Mouse (Mus musculus) CH12.LX (cell line): ENCODE data around the gene Stx11. TPM values are rescaled to one million over a fixed set of nuclear protein-coding genes. Genes with fewer than 3 reads are reported as not detected.
A peak's percentile ranks its signal among the peaks of the same experiment; 100 is the strongest.

Source experiments
- DNase-seq: peaks from one replicate; pipeline ENCODE4 v3.0.0-alpha.2; 2013; ENCODE audit errors: extremely low read depth
- H3K27ac ChIP-seq: 2 replicates; pipeline ENCODE4 v1.5.1; 2012; ENCODE audit warnings: low read depth, mild to moderate bottlenecking, control low read depth, moderate library complexity; ENCODE audit not compliant: insufficient read depth
- H3K27me3 ChIP-seq: replicated peaks from 2 replicates; pipeline ENCODE3; 2012; ENCODE audit warnings: inconsistent platforms
- H3K36me3 ChIP-seq, 2 experiments: replicated peaks in 1 of 2; 2 replicates each; pipeline versions ENCODE3 to v1.6.1; 2012; ENCODE audit warnings: inconsistent platforms in 1 of 2, low read length in 1 of 2, mild to moderate bottlenecking in 1 of 2, mixed read lengths in 1 of 2, moderate library complexity in 1 of 2; ENCODE audit not compliant: control insufficient read depth in 1 of 2, insufficient read depth in 1 of 2
- H3K4me1 ChIP-seq, 2 experiments: 2 replicates each; pipeline ENCODE4 v1.6.1; 2012; ENCODE audit warnings: inconsistent platforms in 1 of 2, moderate library complexity in 1 of 2; ENCODE audit not compliant: insufficient read depth in 2 of 2, control insufficient read depth in 1 of 2
- H3K4me2 ChIP-seq: 2 replicates; pipeline ENCODE4 v1.6.1; 2012; ENCODE audit warnings: low read depth, mild to moderate bottlenecking, control low read depth; ENCODE audit not compliant: poor library complexity, insufficient read depth, severe bottlenecking
- H3K4me3 ChIP-seq, 3 experiments: fragments of 150-350 bp in 1 of 3; sonication (generic) in 1 of 3; replicated peaks in 1 of 3; 2 replicates each; pipeline versions ENCODE3 to v1.5.1; 2011 to 2012; ENCODE audit warnings: low read depth in 2 of 3, low read length in 2 of 3, mild to moderate bottlenecking in 2 of 3, moderate library complexity in 2 of 3, control low read depth in 1 of 3, improper control_type of control experiment in 1 of 3, inconsistent platforms in 1 of 3, mixed read lengths in 1 of 3; ENCODE audit not compliant: poor library complexity in 1 of 3
- H3K79me2 ChIP-seq: replicated peaks from 2 replicates; pipeline ENCODE4 v1.6.1; 2012; ENCODE audit warnings: mild to moderate bottlenecking, moderate library complexity; ENCODE audit not compliant: control insufficient read depth, poor library complexity, insufficient read depth, severe bottlenecking; ENCODE audit errors: extremely low read depth
- H3K9ac ChIP-seq: 2 replicates; pipeline ENCODE4 v1.6.1; 2012; ENCODE audit warnings: low read depth, mild to moderate bottlenecking, control low read depth, moderate library complexity; ENCODE audit not compliant: insufficient read depth
- H3K9me3 ChIP-seq: replicated peaks from 2 replicates; pipeline ENCODE3; 2012; ENCODE audit warnings: low read length, inconsistent platforms, mixed read lengths
- CHD1 ChIP-seq: IDR thresholded peaks from 2 replicates; pipeline ENCODE4 v1.6.1; 2012; ENCODE audit warnings: low read depth, low read length, improper control_type of control experiment, inconsistent platforms
- CHD2 ChIP-seq: IDR thresholded peaks from 2 replicates; pipeline ENCODE4 v1.6.1; 2011; ENCODE audit warnings: low read length, improper control_type of control experiment
- E2F4 ChIP-seq: IDR thresholded peaks from 2 replicates; pipeline ENCODE4 v1.6.1; 2011; ENCODE audit warnings: low read depth, low read length, improper control_type of control experiment; ENCODE audit not compliant: insufficient replicate concordance
- ELF1 ChIP-seq: IDR thresholded peaks from 2 replicates; pipeline ENCODE4 v1.6.1; 2014; ENCODE audit warnings: low read depth, mild to moderate bottlenecking, inconsistent platforms, low read length, improper control_type of control experiment
- EP300 ChIP-seq: IDR thresholded peaks from 2 replicates; pipeline ENCODE4 v1.6.1; 2011; ENCODE audit warnings: low read length, improper control_type of control experiment
- ETS1 ChIP-seq: conservative IDR thresholded peaks from 2 replicates; pipeline ENCODE4 v1.6.1; 2012; ENCODE audit warnings: low read depth, mild to moderate bottlenecking, inconsistent platforms, low read length, improper control_type of control experiment, moderate library complexity
- GABPA ChIP-seq: IDR thresholded peaks from 2 replicates; pipeline ENCODE4 v1.6.1; 2012; ENCODE audit warnings: low read depth, low read length, improper control_type of control experiment, inconsistent platforms; ENCODE audit not compliant: insufficient replicate concordance
- HCFC1 ChIP-seq: IDR thresholded peaks from 2 replicates; pipeline ENCODE4 v1.6.1; 2012; ENCODE audit warnings: low read depth, mild to moderate bottlenecking, inconsistent platforms, low read length, improper control_type of control experiment
- IRF4 ChIP-seq: IDR thresholded peaks from 2 replicates; pipeline ENCODE4 v1.6.1; 2014; ENCODE audit warnings: low read depth, mild to moderate bottlenecking, inconsistent platforms, low read length, improper control_type of control experiment
- JUN ChIP-seq: IDR thresholded peaks from 2 replicates; pipeline ENCODE4 v1.6.1; 2011; ENCODE audit warnings: low read depth, mild to moderate bottlenecking, low read length, improper control_type of control experiment, moderate library complexity; ENCODE audit not compliant: insufficient read depth
- JUND ChIP-seq: conservative IDR thresholded peaks from 2 replicates; pipeline ENCODE4 v1.6.1; 2011; ENCODE audit warnings: low read depth, low read length, improper control_type of control experiment
- KAT2A ChIP-seq: IDR thresholded peaks from 2 replicates; pipeline ENCODE4 v1.6.1; 2012; ENCODE audit warnings: low read length, improper control_type of control experiment, inconsistent platforms; ENCODE audit not compliant: insufficient replicate concordance
- MAFK ChIP-seq: IDR thresholded peaks from 2 replicates; pipeline ENCODE4 v1.6.1; 2011; ENCODE audit warnings: low read length, improper control_type of control experiment; ENCODE audit not compliant: insufficient replicate concordance
- MAX ChIP-seq: IDR thresholded peaks from 2 replicates; pipeline ENCODE4 v1.6.1; 2011; ENCODE audit warnings: low read length, improper control_type of control experiment
- MAZ ChIP-seq: IDR thresholded peaks from 2 replicates; pipeline ENCODE4 v1.6.1; 2012; ENCODE audit warnings: low read depth, mild to moderate bottlenecking, inconsistent platforms, low read length, improper control_type of control experiment, moderate library complexity
- MEF2A ChIP-seq: IDR thresholded peaks from 2 replicates; pipeline ENCODE4 v1.6.1; 2014; ENCODE audit warnings: low read depth, mild to moderate bottlenecking, inconsistent platforms, low read length, improper control_type of control experiment, borderline replicate concordance
- MXI1 ChIP-seq: IDR thresholded peaks from 2 replicates; pipeline ENCODE4 v1.6.1; 2011; ENCODE audit warnings: mild to moderate bottlenecking, low read depth, low read length, improper control_type of control experiment
- NRF1 ChIP-seq: IDR thresholded peaks from 2 replicates; pipeline ENCODE4 v1.6.1; 2014; ENCODE audit warnings: low read depth, mild to moderate bottlenecking, inconsistent platforms, low read length, improper control_type of control experiment, moderate library complexity
- POLR2AphosphoS2 ChIP-seq: IDR thresholded peaks from 2 replicates; pipeline ENCODE4 v1.6.1; 2011; ENCODE audit warnings: low read depth, low read length, improper control_type of control experiment
- RAD21 ChIP-seq: IDR thresholded peaks from 2 replicates; pipeline ENCODE4 v1.6.1; 2011; ENCODE audit warnings: low read depth, mild to moderate bottlenecking, low read length, improper control_type of control experiment, moderate library complexity
- RCOR1 ChIP-seq: conservative IDR thresholded peaks from 2 replicates; pipeline ENCODE4 v1.6.1; 2012; ENCODE audit warnings: low read depth, mild to moderate bottlenecking, inconsistent platforms, low read length, improper control_type of control experiment
- SIN3A ChIP-seq: IDR thresholded peaks from 2 replicates; pipeline ENCODE4 v1.6.1; 2012; ENCODE audit warnings: low read length, improper control_type of control experiment, inconsistent platforms
- SMC3 ChIP-seq: IDR thresholded peaks from 2 replicates; pipeline ENCODE4 v1.6.1; 2011; ENCODE audit warnings: low read depth, low read length, improper control_type of control experiment
- TCF12 ChIP-seq: IDR thresholded peaks from 2 replicates; pipeline ENCODE4 v1.6.1; 2014; ENCODE audit warnings: low read depth, mild to moderate bottlenecking, inconsistent platforms, low read length, improper control_type of control experiment
- USF1 ChIP-seq: IDR thresholded peaks from 2 replicates; pipeline ENCODE4 v1.6.1; 2014; ENCODE audit warnings: low read depth, mild to moderate bottlenecking, inconsistent platforms, low read length, improper control_type of control experiment
- USF2 ChIP-seq: conservative IDR thresholded peaks from 2 replicates; pipeline ENCODE4 v1.6.1; 2011; ENCODE audit warnings: low read depth, low read length, improper control_type of control experiment
- ZC3H11A ChIP-seq: IDR thresholded peaks from 2 replicates; pipeline ENCODE4 v1.6.1; 2012; ENCODE audit warnings: low read depth, mild to moderate bottlenecking, inconsistent platforms, low read length, improper control_type of control experiment
- ZKSCAN1 ChIP-seq: IDR thresholded peaks from 2 replicates; pipeline ENCODE4 v1.6.1; 2012; ENCODE audit warnings: low read depth, inconsistent platforms, low read length, improper control_type of control experiment, borderline replicate concordance
- ZMIZ1 ChIP-seq: IDR thresholded peaks from 2 replicates; pipeline ENCODE4 v1.6.1; 2012; ENCODE audit warnings: low read depth, mild to moderate bottlenecking, inconsistent platforms, low read length, improper control_type of control experiment
- dilution Hi-C: fragments of 300-500 bp; cut with MboI; formaldehyde crosslinking; loops from 2 replicates; pipeline ENCODE4 v1.14.3; 2020; ENCODE audit warnings: low sequenced_read_pairs; ENCODE audit not compliant: extremely low pct_unique_long_range_greater_than_20kb, extremely low pct_ligation_motif_present
- in situ Hi-C: fragments of 300-500 bp; cut with MboI; formaldehyde crosslinking; loops from 3 replicates; pipeline ENCODE4 v1.14.3; 2019; ENCODE audit warnings: low sequenced_read_pairs, low pct_ligation_motif_present, low pct_unique_long_range_greater_than_20kb, mixed read lengths
- polyA plus RNA-seq: library from polyadenylated mRNA; unstranded; fragments of >175 nt; gene quantifications from 2 replicates; pipeline ENCODE4 v1.2.1, GENCODE M21; 2012; ENCODE audit warnings: low read depth; ENCODE audit not compliant: insufficient read length
- total RNA-seq, 2 experiments: library from RNA; depleted of rRNA; stranded (reverse); fragments of 300-350 nt in 1 of 2; fragments of >200 nt in 1 of 2; gene quantifications; 2 replicates each; pipeline ENCODE4 v1.2.3; 2012 to 2014

Stx11 gene
- total and polyA plus RNA-seq, 3 experiments = 22.2 to 49.8 (median 47.7) TPM

- DNase-seq = no peak
- dilution Hi-C loops = no loop called here
- Histone ChIP-seq H3K36me3 (no peaks in the 10 kb centered on the region), H3K27me3 (no peaks in the 10 kb centered on the region)
- TF ChIP-seq ZKSCAN1 (no peak), MXI1 (peak; percentile 22; the same call in 1 of the 2 replicates), ZMIZ1 (peak; percentile 1; the same call in 1 of the 2 replicates)
- TF ChIP-seq, all 38 proteins: peak for 2
- Histone ChIP-seq H3K79me2 (no peaks in the 10 kb centered on the region), H3K4me2 (peak overlapping the region; percentile 13; the same call in 1 of the 2 replicates), H3K9ac (no peak overlapping the region), H3K4me3 (peak overlapping the region in 1 of 3 experiments; percentile 37), H3K9me3 (no peaks in the 10 kb centered on the region), H3K27ac (no peak overlapping the region), H3K4me1 (peaks cover 11 to 16% of the 10 kb centered on the region in 2 experiments)
- in situ Hi-C loops = loop anchor here (25.0 kb wide), 1 partner anchor 217 kb away; no protein-coding TSS in a partner anchor
Measured at GRCm38 (mm10) chr10:12904140-12904528, 60.0 kb downstream of the Stx11 start.

- Histone ChIP-seq H3K9ac (no peak overlapping the region), H3K4me2 (peak overlapping the region; percentile 13; the same call in 1 of the 2 replicates), H3K36me3 (no peaks in the 10 kb centered on the region), H3K27ac (no peak overlapping the region), H3K4me3 (peak overlapping the region; percentile 20 to 50 (median 37)), H3K27me3 (no peaks in the 10 kb centered on the region), H3K79me2 (no peaks in the 10 kb centered on the region), H3K4me1 (peaks cover 11 to 16% of the 10 kb centered on the region in 2 experiments), H3K9me3 (no peaks in the 10 kb centered on the region)
- peak; percentile 84 for DNase-seq
- dilution Hi-C loops (no loop called here), in situ Hi-C loops (loop anchor here (25.0 kb wide), 1 partner anchor 216 kb away; no protein-coding TSS in a partner anchor)
- 0 out of 2 replicates have a peak, but pooled peaks have one; percentile 33 for TF ChIP-seq IRF4
- TF ChIP-seq MAX = no peak
- no peak for TF ChIP-seq ZC3H11A
- TF ChIP-seq ZKSCAN1 = no peak
- TF ChIP-seq SMC3 = no peak
- 0 out of 2 replicates have a peak, but pooled peaks have one; percentile 35 for TF ChIP-seq KAT2A
- TF ChIP-seq CHD2 = no peak
- no peak for TF ChIP-seq USF1
- TF ChIP-seq POLR2AphosphoS2 = no peak
- TF ChIP-seq ELF1 = 0 out of 2 replicates have a peak, but pooled peaks have one; percentile 43
- peak; percentile 90 for TF ChIP-seq TCF12
- TF ChIP-seq JUN = no peak
- TF ChIP-seq CHD1 = no peak
- no peak for TF ChIP-seq RCOR1
- no peak for TF ChIP-seq E2F4
- no peak for TF ChIP-seq RAD21
- 0 out of 2 replicates have a peak, but pooled peaks have one; percentile 11 for TF ChIP-seq NRF1
- no peak for TF ChIP-seq ETS1
- no peak for TF ChIP-seq GABPA
- 0 out of 2 replicates have a peak, but pooled peaks have one; percentile 31 for TF ChIP-seq EP300
- peak; percentile 48; the same call in 1 of the 2 replicates for TF ChIP-seq ZMIZ1
- TF ChIP-seq HCFC1 = no peak; the same call in 1 of the 2 replicates
- TF ChIP-seq USF2 = no peak
- TF ChIP-seq JUND = no peak
- no peak for TF ChIP-seq MAZ
- peak; percentile 38 for TF ChIP-seq SIN3A
- no peak for TF ChIP-seq MEF2A
- TF ChIP-seq MAFK = no peak
Measured at GRCm38 (mm10) chr10:12903440-12904139, 60.5 kb downstream of the Stx11 start.
